Mouse (Mus musculus) liver, postnatal 0 days (tissue): ENCODE results near the gene Wdr46. TPM values are rescaled to one million over a fixed set of nuclear protein-coding genes. Genes with fewer than 3 reads are reported as not detected.
"Not testable (repeated sequence)": the region's sequence is repeated elsewhere in the genome, so short reads cannot be mapped to it uniquely, and the experiment has no call there.

Source experiments
- ATAC-seq: fragments of 200-750 bp; cut with Nextera tagmentation; 2 replicates; pipeline ENCODE4 v1.8.0; 2017; ENCODE audit warnings: mild to moderate bottlenecking, moderate library complexity
- DNase-seq: peaks from one replicate; pipeline ENCODE4 v3.0.0-alpha.2; 2016
- H3K27ac ChIP-seq: fragments of 300-500 bp; sonication (generic); 2 replicates; pipeline ENCODE4 v1.5.1; 2014; ENCODE audit warnings: antibody characterized with exemption, moderate library complexity, mild to moderate bottlenecking, low read depth
- H3K27me3 ChIP-seq: fragments of 300-500 bp; sonication (generic); 2 replicates; pipeline ENCODE4 v1.6.1; 2014; ENCODE audit warnings: low read length, control low read depth, mixed read lengths; ENCODE audit not compliant: insufficient read depth
- H3K36me3 ChIP-seq: fragments of 300-500 bp; sonication (generic); replicated peaks from 2 replicates; pipeline ENCODE4 v1.6.1; 2014; ENCODE audit warnings: mild to moderate bottlenecking, control low read depth, low read length, moderate library complexity, mixed read lengths; ENCODE audit not compliant: insufficient read depth
- H3K4me1 ChIP-seq: fragments of 300-500 bp; sonication (generic); 2 replicates; pipeline ENCODE4 v1.6.1; 2014; ENCODE audit warnings: antibody characterized with exemption, mild to moderate bottlenecking, control low read depth; ENCODE audit not compliant: insufficient read depth
- H3K4me2 ChIP-seq: fragments of 300-500 bp; sonication (generic); 2 replicates; pipeline ENCODE4 v1.6.1; 2014; ENCODE audit warnings: low read depth, mild to moderate bottlenecking, low read length, moderate library complexity, mixed read lengths
- H3K4me3 ChIP-seq: fragments of 300-500 bp; sonication (generic); 2 replicates; pipeline ENCODE4 v1.5.1; 2014; ENCODE audit warnings: low read depth, low read length
- H3K9ac ChIP-seq: fragments of 300-500 bp; sonication (generic); replicated peaks from 2 replicates; pipeline ENCODE4 v1.6.1; 2014; ENCODE audit warnings: mild to moderate bottlenecking, moderate library complexity
- H3K9me3 ChIP-seq: fragments of 300-500 bp; sonication (generic); 2 replicates; pipeline ENCODE4 v1.6.1; 2016; ENCODE audit warnings: mild to moderate bottlenecking, control low read depth, low read length, mixed read lengths
- CTCF ChIP-seq: sonication (generic); IDR thresholded peaks from 2 replicates; pipeline ENCODE4 v1.5.1; 2016; ENCODE audit warnings: antibody characterized with exemption, low read depth
- EP300 ChIP-seq: IDR thresholded peaks from 2 replicates; pipeline ENCODE4 v1.6.1; 2016; ENCODE audit warnings: antibody characterized with exemption, low read depth, mild to moderate bottlenecking
- WGBS: fragments of 180-500 bp; shearing (Covaris S2); extraction: QIAGEN DNeasy Blood & Tissue Kit; methylation state at CpG from one replicate; pipeline ENCODE4 v1.1.7; 2014; ENCODE audit not compliant: insufficient replicate concordance; 5-methylcytosine and 5-hydroxymethylcytosine counted together
- polyA plus RNA-seq: library from polyadenylated mRNA; unstranded; fragments of >200 nt; fragmentation: Nextera tagmentation; extraction: Ambion mirVana; gene quantifications from 2 replicates; pipeline ENCODE4 v1.2.1, GENCODE M21; 2015

The Wdr46 gene
- polyA plus RNA-seq = 12.7 and 12.8 TPM in 2 replicates

DNA sequence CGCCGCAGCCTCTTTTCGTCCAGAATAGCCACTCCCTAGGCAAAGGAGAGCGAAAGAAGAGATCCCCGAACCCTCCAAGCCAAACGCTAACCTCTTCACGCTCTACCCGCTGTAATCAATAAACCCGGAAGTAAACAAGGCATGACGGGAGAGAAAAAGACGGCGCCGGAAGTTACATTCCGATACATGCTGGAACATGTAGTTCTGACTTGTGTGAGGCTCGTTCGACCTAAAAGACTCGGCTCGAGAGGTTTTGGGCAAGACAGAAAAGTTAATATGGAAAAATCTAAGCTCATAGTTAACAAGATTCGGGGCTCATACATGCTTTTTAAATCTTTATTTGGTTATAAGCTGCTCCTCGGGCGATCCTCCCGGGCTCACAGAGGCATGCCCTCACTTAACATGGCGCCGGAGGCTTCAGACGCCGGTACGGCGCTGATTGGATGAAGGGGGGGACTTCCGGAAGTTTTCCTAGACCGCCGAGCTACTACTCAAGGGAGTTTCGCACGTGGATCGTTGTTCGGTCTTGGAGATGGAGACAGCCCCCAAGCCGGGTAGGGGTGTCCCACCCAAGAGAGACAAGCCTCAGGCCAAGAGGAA is at the start of gene Wdr46, which contains the start of gene Pfdn6:
TSS of gene Wdr46 (plus strand) at position 455 of the 600 bp plus-strand sequence.
TSS of gene Pfdn6 (minus strand) at position 138 of the 600 bp plus-strand sequence.
- Histone ChIP-seq H3K4me1 (peaks cover 21% of the 10 kb centered on the region), H3K27me3 (no peaks in the 10 kb centered on the region), H3K4me3 (peak within 1 kb of the TSS; percentile 84), H3K36me3 (peaks cover 22% of the 10 kb centered on the region), H3K9ac (peak within 1 kb of the TSS; percentile 79), H3K4me2 (peak within 1 kb of the TSS; percentile 96), H3K27ac (peak within 1 kb of the TSS; percentile 70), H3K9me3 (no peaks in the 10 kb centered on the region)
- ATAC-seq = peak; percentile 94
- peak; percentile 90 for DNase-seq
- under 1% methylated on average over 36 of the region's 36 CpGs for WGBS
- no peak for TF ChIP-seq CTCF
- peak; percentile 67; the same call in 1 of the 2 replicates for TF ChIP-seq EP300

DNA sequence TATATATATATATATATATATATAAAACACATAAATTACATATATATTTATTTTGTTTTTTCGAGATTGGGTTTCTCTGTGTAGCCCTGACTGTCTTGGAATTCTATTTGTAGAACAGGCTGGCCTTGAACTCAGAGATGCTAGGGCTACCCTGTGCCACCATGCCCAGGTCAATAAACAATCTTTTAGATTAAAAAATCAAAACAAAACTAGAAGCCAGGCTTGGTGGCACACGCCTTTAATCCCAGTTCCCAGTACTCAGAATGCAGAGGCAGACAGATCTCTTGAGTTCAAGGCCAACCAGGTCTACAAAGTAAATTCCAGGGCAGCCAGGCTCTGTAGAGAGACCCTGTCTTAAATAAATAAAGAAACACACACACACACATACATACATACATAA is 49.1 kb upstream of the Wdr46 start:
- Histone ChIP-seq H3K27me3 (no peaks in the 10 kb centered on the region), H3K9ac (no peak overlapping the region), H3K36me3 (peaks cover under 1% of the 10 kb centered on the region; the same call in 1 of the 2 replicates), H3K4me1 (peaks cover 10% of the 10 kb centered on the region), H3K27ac (no peak overlapping the region), H3K4me3 (no peak overlapping the region), H3K4me2 (no peak overlapping the region), H3K9me3 (no peaks in the 10 kb centered on the region)
- ATAC-seq = no peak
- no peak for DNase-seq
- no peak for TF ChIP-seq EP300
- no peak for TF ChIP-seq CTCF
- 48% methylated on average over 2 of the region's 2 CpGs for WGBS

DNA sequence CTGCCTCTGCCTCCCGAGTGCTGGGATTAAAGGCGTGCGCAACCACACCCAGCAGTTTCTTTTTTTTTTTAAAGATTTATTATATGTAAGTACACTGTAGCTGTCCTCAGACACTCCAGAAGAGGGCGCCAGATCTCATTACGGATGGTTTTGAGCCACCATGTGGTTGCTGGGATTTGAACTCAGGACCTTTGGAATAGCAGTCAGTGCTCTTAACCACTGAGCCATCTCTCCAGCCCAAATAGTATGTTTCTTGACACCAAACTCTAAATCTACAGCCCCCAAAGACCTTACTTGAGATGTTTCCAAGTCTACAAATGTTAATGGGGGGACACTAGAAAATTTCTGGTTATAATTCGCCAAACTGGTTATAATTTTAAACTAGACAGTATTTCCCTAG is 48.6 kb upstream of the Wdr46 start:
- not testable (repeated sequence) for H3K36me3 ChIP-seq, H3K9me3 ChIP-seq, H3K4me3 ChIP-seq, DNase-seq, H3K27me3 ChIP-seq, ATAC-seq, H3K4me2 ChIP-seq, H3K9ac ChIP-seq, H3K27ac ChIP-seq
- peaks cover 10% of the 10 kb centered on the region for H3K4me1 ChIP-seq
- WGBS = 72% methylated on average over 6 of the region's 6 CpGs
- TF ChIP-seq CTCF = peak; percentile 35

DNA sequence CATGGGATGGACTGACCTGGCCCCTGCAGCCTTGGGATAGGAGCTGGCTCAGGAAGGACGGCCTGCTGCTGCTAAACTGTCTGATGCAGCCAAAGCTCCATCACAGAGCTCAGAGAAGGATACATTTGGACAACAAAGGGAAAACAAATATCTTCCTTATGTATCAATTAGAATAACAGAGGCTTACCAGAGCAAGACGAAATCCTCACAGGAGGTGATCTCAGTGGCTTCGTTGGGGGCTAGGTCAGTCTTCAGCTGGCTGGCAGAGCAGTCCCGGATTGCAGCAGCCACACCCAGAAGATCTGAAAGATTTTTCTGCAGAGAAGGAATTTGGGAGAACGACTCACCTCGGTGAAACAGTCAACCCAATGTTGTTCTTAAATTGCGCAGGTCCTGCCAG is 48.0 kb upstream of the Wdr46 start:
- TF ChIP-seq EP300 = no peak
- TF ChIP-seq CTCF = no peak
- Histone ChIP-seq H3K4me1 (peaks cover 10% of the 10 kb centered on the region), H3K27ac (no peak overlapping the region), H3K9ac (no peak overlapping the region), H3K4me2 (no peak overlapping the region), H3K27me3 (no peaks in the 10 kb centered on the region), H3K4me3 (no peak overlapping the region), H3K9me3 (no peaks in the 10 kb centered on the region), H3K36me3 (no peaks in the 10 kb centered on the region)
- 47% methylated on average over 7 of the region's 7 CpGs for WGBS
- DNase-seq (no peak), ATAC-seq (no peak)

DNA sequence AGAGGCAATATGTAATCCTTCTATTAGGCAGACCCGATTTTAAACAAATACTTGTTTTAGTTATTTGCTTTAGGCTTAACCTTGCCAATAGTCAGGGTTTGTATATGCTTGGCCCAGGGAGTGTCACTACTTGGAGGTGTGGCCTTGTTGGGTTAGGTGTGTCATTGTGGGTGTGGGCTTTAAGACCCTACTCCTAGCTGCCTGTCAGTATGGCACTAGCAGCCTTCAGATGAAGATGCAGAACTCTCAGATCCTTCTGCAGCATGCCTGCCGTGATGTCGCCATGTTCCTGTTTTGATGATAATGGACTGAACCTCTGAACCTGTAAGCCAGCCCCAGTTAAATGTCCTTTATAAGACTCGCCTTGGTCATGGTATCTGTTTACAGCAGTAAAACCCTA is 47.4 kb upstream of the Wdr46 start:
- 74% methylated on average over 4 of the region's 4 CpGs for WGBS
- H3K9ac ChIP-seq, H3K4me1 ChIP-seq, DNase-seq, H3K36me3 ChIP-seq, H3K27ac ChIP-seq, H3K4me2 ChIP-seq, ATAC-seq, H3K4me3 ChIP-seq, H3K27me3 ChIP-seq, H3K9me3 ChIP-seq: not testable (repeated sequence)

DNA sequence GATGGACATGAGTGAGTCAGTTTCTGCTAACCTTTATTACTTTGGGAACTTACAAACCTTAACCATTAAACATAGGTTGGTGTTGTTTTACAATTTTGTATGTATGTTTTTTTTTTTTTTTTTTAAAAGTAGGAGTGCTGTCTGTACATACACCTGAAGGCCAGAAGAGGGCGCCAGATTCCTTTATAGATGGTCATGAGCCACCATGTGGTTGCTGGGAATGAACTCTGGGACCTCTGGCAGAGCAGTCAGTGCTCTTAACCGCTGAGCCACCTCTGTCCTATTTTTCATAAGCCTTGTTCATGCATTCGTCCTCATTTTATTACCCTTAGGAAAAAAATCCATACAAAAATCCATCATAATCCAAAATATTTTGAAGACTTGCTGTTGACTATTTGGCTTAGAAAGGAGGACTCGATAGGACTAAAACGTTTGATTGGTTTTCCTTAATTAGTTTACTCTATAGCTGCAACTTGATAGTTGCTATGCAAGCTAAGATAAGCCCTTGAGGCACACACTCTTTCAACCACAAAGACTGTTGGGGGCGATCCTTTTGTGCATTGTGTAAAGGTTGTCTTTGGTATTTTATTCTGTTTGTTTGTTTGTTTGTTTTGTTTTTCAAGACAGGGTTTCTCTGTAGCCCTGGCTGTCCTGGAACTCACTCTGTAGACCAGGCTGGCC is 43.2 kb upstream of the Wdr46 start:
- no peaks in the 10 kb centered on the region for H3K9me3 ChIP-seq
- no peak for TF ChIP-seq EP300
- peak; percentile 85 for TF ChIP-seq CTCF
- 23% methylated on average over 6 of the region's 6 CpGs for WGBS
- peak; percentile 63 for ATAC-seq
- no peak overlapping the region for H3K9ac ChIP-seq
- no peak overlapping the region for H3K4me3 ChIP-seq
- H3K4me1 ChIP-seq = peaks cover 21% of the 10 kb centered on the region
- no peaks in the 10 kb centered on the region for H3K27me3 ChIP-seq
- no peak overlapping the region for H3K4me2 ChIP-seq
- no peak overlapping the region for H3K27ac ChIP-seq
- peak; percentile 77 for DNase-seq
- no peaks in the 10 kb centered on the region for H3K36me3 ChIP-seq

DNA sequence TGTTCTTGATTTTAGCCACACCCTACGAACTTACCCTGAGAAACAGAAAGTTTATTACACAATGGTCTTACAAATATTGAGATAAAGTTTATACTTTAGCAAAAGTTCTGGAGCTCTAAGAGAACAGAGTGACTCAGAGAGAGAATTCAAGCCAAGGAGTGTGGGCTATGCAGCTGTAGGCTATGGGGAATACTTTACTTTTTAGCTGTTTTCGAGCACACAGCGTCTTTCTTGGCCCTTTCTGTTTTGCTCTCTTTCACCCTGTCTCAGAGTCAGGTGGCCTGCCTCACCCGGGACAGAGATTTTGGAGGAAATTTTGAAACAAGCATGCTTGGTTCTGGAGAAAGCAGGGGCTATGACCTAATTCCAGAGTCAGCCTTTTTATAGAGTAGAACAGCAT is 42.3 kb upstream of the Wdr46 start:
- H3K4me2 ChIP-seq, H3K4me3 ChIP-seq, H3K27me3 ChIP-seq, DNase-seq, ATAC-seq, H3K36me3 ChIP-seq, H3K9me3 ChIP-seq: not testable (repeated sequence)
- Histone ChIP-seq H3K9ac (0 out of 2 replicates have a peak overlapping the region, but pooled peaks have one; percentile 13), H3K4me1 (peaks cover 24% of the 10 kb centered on the region), H3K27ac (0 out of 2 replicates have a peak overlapping the region, but pooled peaks have one; percentile 39)
- WGBS = 78% methylated on average over 4 of the region's 4 CpGs
